Mouse (Mus musculus): ENCODE measurements around the gene Prim2.

Gene Prim2

GRCm38 (mm10) chr1:33669708-33670141 lies at the start of gene Prim2:
Gene Prim2, minus strand, starts transcription at chr1:33669795.
- peak; percentile 51 for DNase-seq (ENCODE audit: low spot score)

GRCm38 (mm10) chr1:33717636-33718035 lies 48.0 kb upstream of the Prim2 start:
- no peak for DNase-seq (ENCODE audit: low spot score)

- no peak for DNase-seq (ENCODE audit: low spot score)
Measured at GRCm38 (mm10) chr1:33714796-33715195, 45.2 kb upstream of the Prim2 start.

- DNase-seq (ENCODE audit: low spot score) = no peak
Measured at GRCm38 (mm10) chr1:33712026-33712425, 42.4 kb upstream of the Prim2 start.

- no peak for DNase-seq (ENCODE audit: low spot score)
Measured at GRCm38 (mm10) chr1:33709615-33710014, 40.0 kb upstream of the Prim2 start.

- DNase-seq (ENCODE audit: low spot score) = no peak
Measured at GRCm38 (mm10) chr1:33701244-33701643, 31.6 kb upstream of the Prim2 start.

GRCm38 (mm10) chr1:33696016-33696415 lies 26.4 kb upstream of the Prim2 start:
- no peak for DNase-seq (ENCODE audit: low spot score)

- no peak for DNase-seq (ENCODE audit: low spot score)
Measured at GRCm38 (mm10) chr1:33693893-33694292, 24.3 kb upstream of the Prim2 start.

GRCm38 (mm10) chr1:33690087-33690448 lies 20.5 kb upstream of the Prim2 start:
- DNase-seq (ENCODE audit: low spot score) = no peak

GRCm38 (mm10) chr1:33689446-33690086 lies 20.0 kb upstream of the Prim2 start:
- no peak for DNase-seq (ENCODE audit: low spot score)

- no peak for DNase-seq (ENCODE audit: low spot score)
Measured at GRCm38 (mm10) chr1:33688810-33689209, 19.2 kb upstream of the Prim2 start.

GRCm38 (mm10) chr1:33684459-33684858 lies 14.9 kb upstream of the Prim2 start:
- no peak for DNase-seq (ENCODE audit: low spot score)

- DNase-seq (ENCODE audit: low spot score) = no peak
Measured at GRCm38 (mm10) chr1:33680890-33681289, 11.3 kb upstream of the Prim2 start.

GRCm38 (mm10) chr1:33680435-33680834 lies 10.8 kb upstream of the Prim2 start:
- no peak for DNase-seq (ENCODE audit: low spot score)

- no peak for DNase-seq (ENCODE audit: low spot score)
Measured at GRCm38 (mm10) chr1:33673158-33673960, 3.8 kb upstream of the Prim2 start.

- DNase-seq (ENCODE audit: low spot score) = no peak
Measured at GRCm38 (mm10) chr1:33672514-33672913, 2.9 kb upstream of the Prim2 start.

- no peak for DNase-seq (ENCODE audit: low spot score)
Measured at GRCm38 (mm10) chr1:33672083-33672482, 2.5 kb upstream of the Prim2 start.

GRCm38 (mm10) chr1:33671441-33671840 lies 1.8 kb upstream of the Prim2 start:
- no peak for DNase-seq (ENCODE audit: low spot score)

- DNase-seq (ENCODE audit: low spot score) = peak; percentile 26
Measured at GRCm38 (mm10) chr1:33670164-33670616, 595 bp upstream of the Prim2 start.

GRCm38 (mm10) chr1:33663605-33664117 lies 5.9 kb downstream of the Prim2 start:
- DNase-seq (ENCODE audit: low spot score) = no peak

- no peak for DNase-seq (ENCODE audit: low spot score)
Measured at GRCm38 (mm10) chr1:33663163-33663562, 6.4 kb downstream of the Prim2 start.

GRCm38 (mm10) chr1:33658302-33658701 lies 11.3 kb downstream of the Prim2 start:
- no peak for DNase-seq (ENCODE audit: low spot score)

GRCm38 (mm10) chr1:33657574-33658149 lies 11.9 kb downstream of the Prim2 start:
- no peak for DNase-seq (ENCODE audit: low spot score)

Measured in left cerebral cortex, adult 11 months (tissue).